Comparison of ENCODE assay signal across 14 mouse cellular contexts in the genomic region with DNA sequence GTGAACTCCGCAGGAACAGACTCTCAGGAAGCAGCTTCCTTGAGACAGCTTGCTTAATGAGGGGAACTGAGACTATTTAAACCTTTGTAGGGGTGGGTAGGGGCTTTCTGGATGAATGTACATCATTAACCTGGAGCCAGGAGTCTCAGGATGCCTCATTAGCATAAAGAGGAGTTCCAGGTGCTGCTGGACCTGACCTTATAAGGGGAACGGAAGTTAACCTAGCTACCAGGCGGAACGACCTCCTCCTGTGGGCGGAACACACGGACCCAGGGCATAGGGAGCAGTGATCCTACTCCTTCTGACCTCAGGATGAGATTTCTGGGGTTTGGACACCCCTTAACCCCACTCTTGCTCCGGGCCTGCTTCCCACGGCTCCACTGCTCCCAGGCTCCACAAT.
"Had no signal": no experiment of that assay in that cellular context is flagged by ENCODE, and none has a peak within 500 bp of the region (broad histone marks: within the 10 kb centered on the region; RNA-seq: fewer than 3 reads in every experiment).

No protein-coding gene starts in this region.

- H3K27ac ChIP-seq: limb, embryonic 12.5 days; limb, embryonic 15.5 days; liver, embryonic 14.5 days; macrophage; midbrain, embryonic 12.5 days had no signal

- H3K27me3 ChIP-seq: limb, embryonic 12.5 days had no signal

- H3K4me1 ChIP-seq: limb, embryonic 12.5 days; limb, embryonic 15.5 days; midbrain, embryonic 12.5 days had no signal

- H3K36me3 ChIP-seq: limb, embryonic 12.5 days; limb, embryonic 15.5 days; midbrain, embryonic 12.5 days had no signal

- DNase-seq: kidney, postnatal 10 days; left cerebral cortex, postnatal 4 days; liver, postnatal 0 days; lung, embryonic 14.5 days; thymus, adult 18-20 months; thymus, postnatal 36 days had no signal

- ATAC-seq: intestine, postnatal 0 days; liver, postnatal 0 days; lung, postnatal 0 days had no signal

- H3K4me2 ChIP-seq: limb, embryonic 12.5 days; limb, embryonic 15.5 days; liver, embryonic 11.5 days; lung, embryonic 14.5 days; midbrain, embryonic 12.5 days had no signal

- H3K9ac ChIP-seq: limb, embryonic 12.5 days; limb, embryonic 15.5 days; liver, embryonic 14.5 days; liver, postnatal 0 days; lung, embryonic 14.5 days; midbrain, embryonic 12.5 days had no signal

- H3K9me3 ChIP-seq: limb, embryonic 12.5 days; limb, embryonic 15.5 days; midbrain, embryonic 12.5 days had no signal

- H3K4me3 ChIP-seq: limb, embryonic 12.5 days; limb, embryonic 15.5 days; midbrain, embryonic 12.5 days had no signal
